Mouse (Mus musculus) cerebellum, adult (tissue): ENCODE results near the gene Dtnb.
"Not testable (repeated sequence)": the region's sequence is repeated elsewhere in the genome, so short reads cannot be mapped to it uniquely, and the experiment has no call there.

Experiments used
- ATAC-seq: cut with Nextera tagmentation; 2 replicates; pipeline ENCODE4 v1.9.2; 2017; ENCODE audit warnings: mild to moderate bottlenecking, moderate library complexity, mixed read lengths; ENCODE audit not compliant: insufficient number of reproducible peaks, low FRiP score, low TSS enrichment

Gene Dtnb

DNA sequence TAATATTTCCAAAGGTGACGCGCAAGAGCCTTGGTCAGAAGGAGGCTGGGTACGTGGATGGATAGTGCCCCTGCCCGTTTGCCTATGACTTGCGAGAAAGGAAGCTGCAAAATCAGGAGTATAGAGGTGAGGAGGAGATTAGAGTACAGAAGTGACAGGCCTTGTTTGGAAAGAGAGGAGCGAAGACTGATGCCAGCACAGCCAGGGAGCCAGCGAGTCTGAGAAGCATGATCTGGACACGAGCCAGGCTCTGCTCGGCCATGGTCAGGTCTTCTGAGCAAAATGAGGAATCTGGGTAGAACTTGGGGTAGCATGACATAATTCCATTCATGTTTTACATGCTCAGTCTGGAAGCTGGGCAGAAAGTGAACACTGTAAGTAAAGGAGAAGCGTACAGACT is 85.6 kb downstream of the Dtnb start:
- peak; percentile 40; the same call in 1 of the 2 replicates for ATAC-seq

DNA sequence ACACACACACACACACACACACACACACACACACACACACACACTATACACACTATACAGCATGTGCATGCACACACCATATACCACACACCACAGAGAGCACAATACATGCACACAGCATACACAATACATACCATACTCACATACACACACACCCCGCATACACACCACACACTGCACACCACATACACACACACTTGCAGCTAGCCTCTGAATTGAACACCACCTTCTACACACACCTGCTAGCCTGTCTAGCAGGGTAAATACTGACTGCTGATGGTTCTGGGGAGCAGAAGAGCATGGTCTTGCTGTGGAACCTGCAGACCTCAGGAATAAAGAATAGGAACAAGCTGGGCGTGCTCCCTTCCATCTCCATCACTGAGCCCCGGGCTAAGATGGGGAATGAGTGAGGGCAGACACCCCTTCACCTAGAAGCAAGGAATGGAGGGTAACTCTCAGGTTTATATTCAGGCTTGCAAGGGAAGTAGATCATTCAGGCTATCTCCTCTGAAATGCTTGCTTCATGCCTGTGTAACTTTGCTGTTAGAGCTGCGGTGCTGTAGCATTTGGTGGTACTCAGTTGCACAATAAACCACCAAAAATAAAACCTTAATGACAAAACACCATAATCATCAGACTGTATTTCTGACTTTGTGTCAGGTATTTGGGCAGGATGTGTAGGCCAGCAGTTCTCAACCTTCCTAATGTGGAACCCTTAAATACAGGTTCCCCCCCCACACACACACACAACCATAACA is 87.6 kb downstream of the Dtnb start:
- no peak for ATAC-seq

DNA sequence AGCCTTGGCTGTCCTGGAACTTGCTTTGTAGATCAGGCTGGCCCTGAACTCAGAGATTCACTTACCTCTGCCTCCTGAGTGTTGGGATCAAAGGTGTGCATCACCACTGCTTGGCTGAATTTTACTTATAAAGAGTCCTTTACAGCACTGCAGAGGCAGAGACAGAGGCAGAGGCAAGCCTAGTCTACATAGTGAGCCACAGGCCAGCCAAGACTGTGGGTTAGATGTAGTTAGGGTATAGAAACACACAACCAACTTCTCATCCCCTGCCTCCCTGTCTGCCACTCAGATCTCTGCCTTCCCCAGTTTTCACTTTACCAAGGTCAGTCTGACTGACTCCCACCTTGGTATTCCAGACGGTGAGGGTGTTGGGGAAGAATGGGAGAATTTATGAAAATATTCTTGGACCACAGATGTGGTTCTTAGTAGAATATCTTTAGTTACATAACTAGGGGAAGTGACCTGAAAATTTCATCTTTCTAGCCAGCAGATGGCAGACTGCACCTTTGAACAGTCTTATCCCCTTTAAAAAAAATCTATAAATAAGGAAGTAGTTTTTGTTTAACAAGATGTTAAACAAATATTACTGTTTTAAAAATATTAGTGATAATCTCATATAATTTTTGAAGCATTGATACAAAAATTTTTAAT is 88.9 kb downstream of the Dtnb start:
- no peak; the same call in 1 of the 2 replicates for ATAC-seq

DNA sequence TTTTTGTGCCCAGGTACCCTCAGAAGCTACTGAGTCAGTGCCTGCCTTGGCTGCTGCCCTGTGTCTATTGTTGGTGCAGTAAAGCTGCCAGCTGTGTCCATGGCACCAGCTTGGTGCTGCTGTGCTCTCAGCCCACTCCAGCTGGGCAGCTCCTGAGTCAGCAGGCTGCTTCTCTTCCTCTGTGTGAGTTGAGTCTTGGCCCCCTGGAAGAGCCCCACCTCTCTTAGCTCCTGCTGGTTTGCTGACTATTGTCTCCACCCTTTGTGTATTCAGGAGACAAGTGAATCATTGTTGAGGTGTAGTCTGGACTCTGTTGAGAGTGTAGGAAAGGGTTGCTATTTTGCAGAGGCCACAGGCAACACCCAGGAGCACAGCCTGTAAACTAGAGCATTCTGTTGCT is 90.5 kb downstream of the Dtnb start:
- no peak for ATAC-seq

DNA sequence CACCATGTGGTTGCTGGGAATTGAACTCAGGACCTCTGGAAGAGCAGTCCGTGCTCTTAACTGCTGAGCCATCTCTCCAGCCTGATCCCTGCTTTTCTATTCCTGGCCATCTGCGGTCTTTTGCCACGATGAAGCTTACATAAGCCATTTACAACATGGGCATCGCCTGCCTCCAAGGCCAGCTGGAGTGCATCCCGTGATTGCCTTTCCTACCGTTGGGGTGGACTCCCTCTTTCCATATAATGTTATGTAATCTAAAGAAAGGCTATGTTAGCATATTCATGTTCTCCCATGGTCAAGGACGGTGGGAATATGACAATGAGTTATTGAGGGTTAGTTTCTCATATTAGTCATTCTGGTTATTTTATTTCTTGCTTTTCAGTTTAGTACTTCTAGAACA is 91.2 kb downstream of the Dtnb start:
- ATAC-seq, result no peak

DNA sequence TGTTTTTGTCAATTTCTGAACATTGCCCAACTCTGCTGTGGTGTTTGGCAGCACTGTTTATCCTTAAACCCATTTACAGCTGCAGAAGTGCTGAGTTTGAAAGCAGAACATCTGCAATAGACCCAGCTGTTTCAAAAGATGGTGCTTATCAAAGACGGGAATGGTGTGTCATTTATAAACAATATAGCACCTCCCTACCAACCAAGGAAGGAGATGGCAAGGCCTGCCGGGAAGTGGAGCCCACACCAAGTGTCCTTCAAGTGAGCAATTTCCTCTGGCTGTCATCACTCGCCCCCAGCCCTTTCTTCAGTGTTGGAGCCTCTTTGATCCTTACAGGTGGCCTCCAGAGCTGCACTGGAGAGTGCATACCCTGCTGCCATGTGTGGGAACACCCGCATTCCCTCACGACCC is 97.8 kb downstream of the Dtnb start:
- ATAC-seq, result no peak

DNA sequence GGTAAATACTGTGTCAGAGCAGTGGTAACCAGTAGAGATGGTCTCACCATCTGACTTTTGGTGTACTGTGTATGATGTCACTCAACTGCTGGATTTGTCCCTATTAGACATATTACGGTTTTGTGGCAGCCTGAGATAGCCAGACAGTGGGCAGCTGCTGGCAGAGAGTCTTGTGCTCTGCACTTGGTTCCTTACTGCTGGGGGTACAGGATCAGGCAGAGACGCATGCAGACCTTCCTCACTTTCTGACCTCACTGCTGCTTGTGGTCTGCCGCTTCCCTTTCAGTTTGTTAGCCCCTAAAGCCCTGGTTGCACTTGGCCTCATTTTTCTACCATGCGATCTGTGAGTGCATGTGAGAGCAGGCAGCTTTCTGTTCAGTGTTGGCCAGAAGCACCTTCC is 98.9 kb downstream of the Dtnb start:
- no peak for ATAC-seq

DNA sequence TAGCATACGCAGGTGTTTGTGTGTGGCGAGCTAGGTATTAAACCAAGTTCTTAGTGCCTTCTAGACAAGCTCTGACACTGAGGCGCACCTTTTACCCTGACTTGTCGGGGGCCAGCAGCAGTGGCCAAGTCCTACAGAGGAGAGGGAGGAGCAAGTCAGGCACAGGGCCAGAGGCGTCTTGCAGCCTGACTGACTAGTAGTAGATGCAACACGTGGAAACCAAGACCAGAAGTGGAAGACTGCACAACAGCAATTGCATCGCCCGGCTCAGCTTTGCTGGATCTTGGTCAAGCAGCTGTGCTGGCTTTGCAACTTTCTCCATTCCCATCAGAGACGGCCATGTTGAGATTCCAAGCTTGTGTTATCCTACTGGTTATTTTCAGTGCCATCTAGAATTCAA is 100.6 kb downstream of the Dtnb start:
- ATAC-seq, result no peak

DNA sequence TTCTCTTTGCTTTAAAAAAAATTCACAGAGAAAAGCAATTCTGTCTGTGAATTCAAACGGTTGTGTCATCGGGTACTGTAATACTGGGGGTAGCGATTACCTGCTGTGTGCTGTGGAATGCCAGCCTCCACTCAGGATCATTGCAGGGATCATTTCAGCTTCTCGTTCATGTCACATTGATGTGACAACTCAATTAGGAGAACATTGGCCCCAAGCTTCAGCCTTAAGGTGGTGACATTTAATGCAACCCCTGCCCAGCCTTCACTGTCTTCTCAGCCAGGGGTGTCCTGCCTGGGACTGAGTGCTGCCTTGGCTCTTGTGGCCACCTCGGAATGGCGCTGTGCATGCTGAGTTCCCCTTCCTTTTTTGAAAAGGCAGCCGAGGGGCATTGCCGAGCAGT is 101.7 kb downstream of the Dtnb start:
- ATAC-seq, result no peak

DNA sequence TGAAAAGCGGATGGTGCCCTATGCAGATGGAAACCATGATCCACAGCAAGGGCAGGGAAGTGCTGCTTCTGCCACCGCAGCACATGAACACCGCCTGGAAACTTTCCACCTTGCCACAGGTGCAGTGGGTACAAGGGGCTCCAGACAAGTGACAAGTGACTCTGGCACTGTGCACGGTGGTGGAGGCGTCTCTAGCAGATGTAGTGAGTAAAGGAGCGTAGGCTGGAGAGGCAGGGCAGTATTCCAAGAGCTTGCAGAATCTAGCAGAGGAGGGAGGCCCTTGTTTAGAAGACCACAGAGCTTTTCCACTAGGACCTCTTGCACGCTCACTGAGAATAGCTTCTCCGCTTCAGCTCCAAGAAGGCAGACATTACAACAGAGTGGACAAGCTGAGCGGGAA is 102.7 kb downstream of the Dtnb start:
- no peak for ATAC-seq

DNA sequence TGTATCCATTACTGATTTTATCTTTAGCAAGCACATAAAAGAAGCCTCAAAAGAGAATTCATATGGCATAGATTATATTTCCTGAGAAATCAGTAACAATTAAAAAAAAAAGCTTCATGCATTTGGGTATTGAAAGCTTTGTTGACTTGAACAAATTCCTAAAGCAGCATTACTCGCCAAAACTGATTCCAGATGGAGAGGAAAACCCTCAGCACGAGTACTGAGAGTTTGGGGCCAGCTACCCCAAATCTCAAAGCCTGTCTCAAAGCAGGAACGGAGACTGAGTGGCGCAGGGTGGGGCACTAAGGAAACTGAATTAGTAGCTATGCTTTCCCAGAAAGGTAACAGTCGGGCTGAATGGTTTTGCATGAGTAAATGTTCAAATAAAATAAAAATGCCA is 108.5 kb downstream of the Dtnb start:
- no peak for ATAC-seq

DNA sequence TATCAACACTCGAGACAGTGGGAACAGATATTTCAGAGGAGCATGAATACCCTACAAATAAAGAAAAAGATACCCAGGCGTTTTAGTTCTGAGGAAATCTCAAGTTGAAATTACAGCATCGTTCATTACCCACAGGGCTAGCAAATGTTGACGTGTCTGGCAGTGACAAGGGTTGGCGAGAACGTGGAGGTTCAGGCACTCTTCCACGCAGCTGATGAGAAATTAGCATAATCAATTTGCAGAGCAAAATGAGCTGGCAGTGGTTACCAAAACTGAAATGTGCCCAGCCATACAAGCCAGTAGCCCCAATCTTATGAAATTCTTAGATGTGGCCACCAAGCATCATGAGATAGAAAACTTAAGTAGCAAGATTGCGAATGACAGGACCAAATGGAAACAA is 110.9 kb downstream of the Dtnb start:
- no peak for ATAC-seq

DNA sequence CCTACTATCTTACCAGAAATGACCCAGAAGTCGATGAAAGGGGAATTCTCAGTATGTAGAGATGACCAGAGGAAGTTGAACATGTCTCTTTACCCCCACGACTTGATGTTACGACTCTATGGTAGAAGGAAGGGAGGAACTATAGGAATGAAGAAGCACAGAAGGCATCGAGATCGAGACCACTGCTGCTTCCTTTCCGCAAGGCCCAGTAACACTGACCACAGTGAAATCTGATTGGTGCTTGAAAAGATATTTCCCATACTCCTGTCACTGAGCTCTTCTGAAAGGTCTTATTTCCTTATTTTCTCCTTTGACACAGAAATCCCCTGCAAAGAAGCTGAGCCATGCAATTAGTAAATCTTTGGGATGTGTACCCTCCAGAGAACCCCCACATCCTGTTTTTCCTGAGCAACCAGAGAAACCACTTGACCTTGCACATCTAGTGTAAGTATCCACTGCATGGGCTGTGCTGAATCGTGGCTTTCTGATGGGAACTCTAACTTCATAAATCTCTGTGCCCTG is 114.3 kb downstream of the Dtnb start:
- no peak for ATAC-seq

DNA sequence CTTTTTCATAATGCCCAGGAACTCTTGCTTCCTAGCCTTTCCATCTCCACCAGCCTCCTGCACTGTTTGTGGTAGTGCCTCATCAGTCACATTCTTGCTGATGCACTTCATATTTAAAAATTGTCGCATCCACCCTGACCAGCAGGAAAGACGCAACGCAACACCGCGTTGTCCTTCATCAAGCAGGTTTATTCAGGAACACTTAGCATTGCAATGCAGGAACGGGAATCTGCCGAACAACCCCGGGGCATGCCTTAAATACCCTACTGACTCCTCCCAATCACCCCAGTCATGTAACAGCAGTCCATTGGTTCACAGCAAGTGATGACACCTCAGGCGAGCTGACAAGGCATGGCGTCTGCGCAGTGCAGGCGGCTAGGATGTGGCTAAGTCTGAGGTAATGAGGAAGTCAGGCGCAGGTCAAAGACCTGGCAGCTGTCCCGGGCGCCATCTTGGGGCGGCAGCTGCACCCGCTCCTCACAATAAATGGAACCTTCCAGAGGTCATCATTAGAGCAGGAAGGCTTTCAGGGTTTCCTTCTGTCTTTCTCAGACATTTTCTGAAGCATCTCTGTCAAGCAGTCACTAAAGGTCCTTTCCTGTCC is 118.8 kb downstream of the Dtnb start:
- not testable (repeated sequence) for ATAC-seq

DNA sequence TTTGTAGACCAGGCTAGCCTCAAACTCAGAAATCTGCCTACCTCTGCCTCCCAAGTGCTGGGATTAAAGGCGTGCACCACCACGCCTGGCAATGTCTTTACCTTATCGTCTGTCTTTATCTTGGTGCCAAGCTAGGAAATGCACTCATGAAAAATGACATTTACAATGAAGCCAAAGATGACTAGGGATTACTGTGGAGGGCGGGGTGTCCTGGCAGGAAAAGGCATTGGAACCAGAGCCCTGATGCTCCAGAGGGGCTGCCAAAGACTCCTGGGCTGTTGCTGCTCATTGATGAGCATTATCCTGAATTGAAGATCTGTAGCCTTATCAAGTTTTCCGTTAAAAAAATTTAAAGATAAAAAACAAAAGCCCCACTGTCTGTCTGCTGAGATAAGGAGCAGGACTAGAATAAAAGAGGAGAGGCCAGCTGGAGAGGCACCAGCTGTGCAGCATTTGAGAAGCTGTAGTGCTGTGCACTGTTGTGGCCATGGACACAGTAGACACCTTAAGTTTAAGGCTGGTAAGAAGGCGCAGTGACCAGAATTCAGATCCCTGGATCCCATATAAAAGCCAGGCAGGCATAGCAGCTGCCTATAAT is 120.7 kb downstream of the Dtnb start:
- no peak for ATAC-seq

DNA sequence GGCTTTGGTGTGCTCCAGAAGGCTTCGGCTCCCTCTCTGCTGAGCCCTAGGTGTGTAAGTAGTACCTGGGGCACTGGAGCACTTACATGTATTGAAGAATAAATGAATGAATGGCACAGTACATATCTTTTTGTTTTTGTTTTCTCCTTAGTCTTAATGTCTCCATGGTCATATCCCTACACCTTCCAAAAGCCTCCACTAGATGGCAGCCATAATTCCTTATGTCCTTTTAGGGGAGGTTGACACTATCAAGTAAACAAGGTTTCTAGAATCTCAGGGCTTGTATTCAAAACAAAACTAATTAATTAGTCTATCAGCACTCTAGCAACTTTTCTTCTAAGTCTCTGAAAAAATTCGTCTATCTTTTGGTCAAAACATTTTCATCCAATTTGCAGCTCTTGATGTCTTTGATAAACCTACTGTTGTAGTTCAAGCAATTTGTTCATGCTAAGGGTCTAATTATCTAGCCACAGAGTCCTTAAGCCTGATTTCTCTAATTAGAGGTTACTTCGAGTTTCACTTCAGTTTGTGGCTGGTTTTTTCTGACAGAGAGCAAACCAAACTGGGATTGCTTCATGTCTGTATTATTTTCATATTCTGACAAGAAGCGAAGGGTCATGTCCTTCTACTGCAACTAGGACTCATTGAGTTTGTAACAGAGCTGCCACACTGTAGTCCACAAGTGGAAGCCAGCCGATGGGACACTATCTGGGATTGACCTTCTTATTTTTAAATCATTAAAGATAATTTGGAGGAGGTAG is 123.7 kb downstream of the Dtnb start:
- ATAC-seq, result no peak

DNA sequence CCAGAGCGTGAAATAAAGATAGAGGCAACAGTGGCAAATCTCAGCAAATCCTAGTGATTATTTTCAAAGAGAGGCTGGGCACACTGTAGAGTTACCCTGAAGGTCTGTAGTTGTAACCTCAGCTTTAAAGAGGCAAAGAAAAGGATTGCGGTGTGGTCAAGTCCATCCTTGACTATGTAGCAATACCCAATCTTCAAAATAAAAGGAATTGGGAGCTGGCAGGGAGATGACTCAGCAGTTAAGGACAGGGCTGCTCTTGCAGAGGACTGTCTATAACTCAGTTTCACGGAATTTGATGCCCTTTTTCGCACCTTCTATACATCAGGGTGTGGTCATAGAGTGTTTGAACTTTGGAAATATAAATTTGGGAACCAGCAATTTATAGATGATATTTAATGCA is 128.3 kb downstream of the Dtnb start:
- ATAC-seq, result no peak

DNA sequence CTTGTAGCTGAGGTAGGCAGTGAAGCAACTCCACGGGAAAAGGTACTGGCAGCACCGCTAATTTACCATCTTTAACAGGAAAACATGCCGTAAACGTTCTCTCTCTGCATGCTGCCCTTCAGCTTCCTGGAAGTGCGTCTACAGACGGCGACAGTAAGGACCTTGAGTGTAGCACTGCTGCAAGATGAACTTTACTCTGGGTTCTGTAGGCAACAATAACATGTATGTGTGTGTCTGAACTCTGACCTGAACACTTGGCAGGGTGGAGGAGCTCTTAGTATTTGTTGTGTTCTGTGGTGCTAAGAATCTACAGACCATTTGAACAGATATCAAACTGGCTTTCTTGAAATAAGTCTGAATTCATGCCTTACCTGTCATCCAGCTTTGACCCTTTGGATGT is 130.7 kb downstream of the Dtnb start:
- no peak for ATAC-seq

DNA sequence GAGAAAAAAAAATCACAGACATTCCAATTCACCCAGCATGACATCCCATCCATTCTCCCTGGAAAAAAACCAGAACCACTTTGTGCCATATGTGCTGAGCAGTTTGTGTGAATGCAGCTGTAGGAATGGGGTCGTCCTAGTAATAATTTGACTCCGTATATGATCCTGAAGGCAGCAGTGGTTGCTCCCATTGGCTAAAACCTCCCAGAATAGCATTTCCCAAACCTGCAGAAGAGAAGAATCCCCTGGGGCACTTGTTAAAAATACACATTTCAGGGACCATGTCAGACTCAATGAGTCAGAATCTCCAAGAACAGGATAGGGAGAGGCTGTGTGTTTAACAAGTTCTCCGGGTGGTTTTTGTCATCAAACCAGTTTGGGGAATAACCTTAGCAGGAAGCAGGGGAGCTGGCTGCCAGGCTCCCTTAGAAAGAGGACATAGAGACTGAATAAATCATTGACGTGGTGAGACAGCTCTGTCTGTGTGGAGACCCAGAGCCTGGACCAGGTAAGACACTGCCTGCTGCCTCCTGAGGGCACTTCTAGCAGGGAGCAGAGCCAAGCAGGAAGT is 147.1 kb downstream of the Dtnb start:
- ATAC-seq, result no peak

DNA sequence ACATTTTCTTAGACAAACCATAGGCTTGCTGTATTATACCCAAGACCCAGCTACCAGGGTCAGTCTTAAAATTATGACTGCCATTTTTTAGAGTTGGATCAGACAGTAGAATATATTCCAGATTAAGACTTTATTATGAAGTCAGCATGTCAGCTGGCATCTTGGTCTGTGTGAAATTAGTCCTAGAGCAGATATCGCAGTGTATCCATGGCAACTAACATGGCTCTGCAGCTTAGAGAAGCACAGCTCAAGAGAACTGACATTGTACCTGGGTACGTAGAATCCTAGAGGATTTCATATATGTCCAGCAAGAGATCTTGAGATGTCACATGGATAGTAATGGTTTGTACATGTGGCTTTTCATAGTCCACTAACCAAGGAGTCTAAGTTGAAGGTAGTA is 148.3 kb downstream of the Dtnb start:
- no peak for ATAC-seq
